Mouse (Mus musculus) neural tube, embryonic 10.5 days (tissue): ENCODE results near the gene Pfn2.
"Not testable (repeated sequence)": the region's sequence is repeated elsewhere in the genome, so short reads cannot be mapped to it uniquely, and the experiment has no call there.

Experiments
- DNase-seq: peaks from one replicate; pipeline ENCODE4 v3.0.0-alpha.2; 2017; ENCODE audit warnings: low spot score; ENCODE audit errors: extremely low spot score

The Pfn2 gene

GRCm38 (mm10) chr3:57847760-57848185 lies at the start of gene Pfn2:
Gene Pfn2, minus strand, starts transcription at chr3:57848079.
- DNase-seq = peak; percentile 89

- DNase-seq = no peak
Observed at GRCm38 (mm10) chr3:57882945-57883344, 35.1 kb upstream of the Pfn2 start.

DNA sequence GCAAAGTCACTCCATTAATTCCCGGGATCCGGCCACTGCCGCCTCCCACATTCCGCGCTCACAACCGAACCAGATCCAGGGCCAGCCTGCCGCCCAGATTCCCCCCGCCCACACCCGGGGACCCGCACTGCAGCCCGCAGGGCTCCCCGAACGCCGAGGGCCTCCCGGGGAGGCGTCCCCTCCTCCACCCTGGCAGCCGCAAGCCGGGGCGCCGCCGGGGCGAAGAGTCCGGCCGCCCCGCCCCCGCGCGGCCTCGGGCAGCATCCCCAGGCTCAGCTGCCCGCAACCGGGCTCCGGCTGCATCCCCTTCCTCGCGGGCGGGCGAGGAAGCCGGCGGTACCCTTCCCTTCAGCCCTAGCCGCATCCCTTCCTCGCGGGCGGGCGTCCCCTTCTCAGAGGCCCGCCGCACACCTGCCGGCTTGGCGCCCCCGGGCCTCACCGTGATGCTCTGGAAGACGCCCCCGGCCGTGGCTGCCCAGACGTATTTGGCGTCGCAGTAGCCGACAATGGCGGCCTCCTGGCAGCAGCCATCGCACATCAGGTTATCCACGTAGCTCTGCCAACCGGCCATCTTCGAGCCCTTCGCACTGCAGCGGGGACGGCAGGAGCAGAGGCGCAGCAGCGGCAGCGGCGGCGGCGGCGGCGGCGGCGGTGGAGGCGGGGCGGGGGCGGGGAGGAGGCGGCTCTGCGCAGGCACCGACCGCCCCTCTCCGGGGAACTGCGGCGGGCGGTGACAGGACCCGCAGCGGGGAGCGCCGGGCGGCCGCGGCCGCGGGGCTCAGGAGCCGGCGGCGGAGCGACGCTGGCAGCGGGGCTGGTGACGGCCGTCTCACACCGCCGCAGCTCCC lies 743 bp downstream of the Pfn2 start:
- peak; percentile 83 for DNase-seq

GRCm38 (mm10) chr3:57846662-57846911 lies 1.3 kb downstream of the Pfn2 start:
- no peak for DNase-seq

DNA sequence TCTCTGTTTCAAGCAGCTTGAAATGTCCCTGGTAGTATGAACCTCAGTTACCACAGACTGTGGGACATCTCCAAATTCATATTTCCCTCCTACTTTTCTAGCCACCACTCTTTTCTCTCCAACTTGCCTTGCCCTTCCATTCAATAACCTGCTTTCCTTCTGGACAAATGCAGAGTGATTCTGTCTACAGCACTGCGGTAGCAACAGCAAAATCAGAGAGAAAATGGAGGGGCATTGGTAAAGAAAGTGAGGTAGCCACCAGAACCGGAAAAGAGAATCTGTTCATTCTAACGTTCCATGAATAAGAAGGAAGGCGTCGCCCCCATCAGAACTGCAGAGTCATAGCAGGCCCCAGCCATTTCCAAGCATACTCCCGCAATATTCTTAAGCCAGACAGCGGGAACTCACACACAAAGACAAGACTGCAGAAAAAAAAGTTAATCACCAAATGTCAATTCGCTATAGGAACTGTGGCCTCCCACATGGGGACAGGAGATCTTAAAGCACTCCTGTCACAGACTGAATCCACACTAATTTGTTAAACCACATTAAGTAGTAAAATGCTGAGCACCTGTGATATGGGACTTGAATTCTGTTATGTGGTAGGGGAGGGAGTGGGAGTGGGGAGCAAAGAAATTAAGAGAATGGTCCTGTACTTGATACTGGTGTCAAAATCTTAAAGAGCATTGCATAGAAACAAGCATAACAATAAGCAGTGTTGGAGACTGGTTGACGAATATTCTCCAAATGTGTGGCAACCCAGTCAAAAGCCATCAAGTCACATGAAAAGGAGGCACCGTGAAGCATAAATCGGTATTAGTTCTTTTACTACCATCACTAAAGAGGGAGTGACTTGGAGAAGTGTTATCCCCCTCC lies 1.9 kb downstream of the Pfn2 start:
- peak; percentile 28 for DNase-seq

DNA sequence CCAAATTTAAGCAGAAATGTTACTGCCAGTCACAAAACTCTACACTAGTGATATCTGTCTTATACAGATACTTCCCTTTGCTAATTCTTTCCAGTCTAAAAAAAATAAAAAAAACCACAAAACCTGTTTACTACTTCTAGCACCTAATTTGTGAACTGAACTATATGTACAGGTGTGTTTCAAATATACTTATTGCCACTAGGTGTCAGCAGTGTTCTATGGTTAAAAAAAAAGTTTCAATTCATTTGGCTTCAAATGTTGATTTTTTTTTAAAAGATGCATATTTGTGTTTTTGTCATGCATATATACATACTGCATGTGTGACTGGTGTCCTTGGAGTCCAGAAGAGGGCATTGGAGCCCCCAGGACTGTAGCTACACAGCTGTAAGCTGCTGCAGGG lies 4.1 kb downstream of the Pfn2 start:
- no peak for DNase-seq

DNA sequence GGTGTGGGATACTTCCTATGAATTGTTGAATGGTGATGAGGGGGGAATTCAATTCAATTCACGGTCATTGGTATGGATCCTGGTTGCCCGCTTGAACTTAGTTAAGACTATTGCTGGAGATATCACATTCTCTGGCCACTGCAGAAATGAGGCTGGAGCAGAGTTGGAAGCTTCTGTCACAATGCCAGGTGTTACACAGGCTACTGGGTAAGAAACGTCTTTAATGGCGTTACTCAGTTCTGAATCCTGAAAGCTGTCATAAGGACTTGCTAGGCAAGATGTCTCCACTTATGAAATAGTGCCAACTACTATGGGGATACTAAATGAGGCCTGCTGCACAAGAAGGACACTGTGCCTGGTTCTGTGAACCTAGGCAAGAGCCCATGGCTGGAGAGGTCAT lies 11.0 kb downstream of the Pfn2 start:
- DNase-seq = no peak

DNA sequence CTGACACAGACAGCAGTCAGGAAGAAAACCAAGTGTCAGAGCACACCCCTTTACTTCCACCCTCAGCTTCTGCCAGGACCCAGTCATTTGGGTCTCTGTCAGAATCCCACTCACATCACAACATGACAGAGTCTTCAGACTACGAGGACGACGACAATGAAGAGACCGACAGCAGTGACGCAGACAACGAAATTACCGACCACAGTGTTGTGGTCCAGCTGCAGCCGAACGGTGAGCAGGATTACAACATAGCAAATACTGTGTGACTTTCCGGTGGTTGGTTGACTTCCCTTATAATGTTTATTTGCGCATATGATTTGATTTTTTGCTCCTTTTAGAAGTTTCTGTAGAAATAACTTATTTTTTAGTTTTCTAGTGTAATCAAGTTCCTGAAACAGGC lies 14.3 kb downstream of the Pfn2 start:
- no peak for DNase-seq

- no peak for DNase-seq
Observed at GRCm38 (mm10) chr3:57825866-57826265, 22.0 kb downstream of the Pfn2 start.

DNA sequence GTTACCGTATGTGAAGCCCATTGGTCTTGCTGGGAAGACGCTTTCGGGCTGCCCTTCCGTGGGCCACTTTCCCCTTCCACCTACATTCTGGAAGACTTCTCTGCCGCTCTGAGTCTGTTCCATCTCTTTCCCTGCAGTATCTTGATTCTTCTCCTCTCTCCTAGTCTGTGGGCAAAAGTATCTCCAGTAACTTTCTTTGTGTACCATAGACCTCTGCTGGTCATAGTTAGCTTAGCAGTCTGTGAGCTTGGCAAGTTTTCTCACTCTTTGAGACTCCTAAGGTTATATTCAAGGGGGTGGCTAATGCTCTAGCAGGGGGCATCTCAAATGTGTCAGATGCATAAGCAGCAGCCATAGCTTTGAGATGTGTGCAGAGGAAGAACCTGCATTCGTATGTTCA lies 32.4 kb downstream of the Pfn2 start:
- no peak for DNase-seq

DNA sequence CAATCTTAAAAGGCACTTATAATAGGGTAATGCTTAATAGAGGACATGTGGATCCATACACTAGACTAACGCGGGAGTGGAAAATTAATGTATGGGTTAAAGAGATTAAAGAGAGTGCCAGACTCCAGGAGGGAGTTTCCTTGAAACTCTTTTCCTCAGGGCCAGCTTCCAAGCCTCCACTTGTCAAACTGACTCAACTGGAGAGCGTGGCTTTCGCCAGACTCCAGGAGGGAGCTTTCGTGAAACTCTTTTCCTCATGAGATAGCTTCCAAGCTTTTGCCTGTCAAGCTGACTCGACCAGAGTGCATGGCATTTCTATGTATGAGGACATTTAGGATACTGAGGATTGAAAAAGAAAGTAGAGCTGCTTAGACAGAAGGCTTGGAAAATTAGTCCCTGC lies 52.8 kb downstream of the Pfn2 start:
- not testable (repeated sequence) for DNase-seq
